8 mouse cellular contexts compared by ENCODE assay signal in the genomic region with DNA sequence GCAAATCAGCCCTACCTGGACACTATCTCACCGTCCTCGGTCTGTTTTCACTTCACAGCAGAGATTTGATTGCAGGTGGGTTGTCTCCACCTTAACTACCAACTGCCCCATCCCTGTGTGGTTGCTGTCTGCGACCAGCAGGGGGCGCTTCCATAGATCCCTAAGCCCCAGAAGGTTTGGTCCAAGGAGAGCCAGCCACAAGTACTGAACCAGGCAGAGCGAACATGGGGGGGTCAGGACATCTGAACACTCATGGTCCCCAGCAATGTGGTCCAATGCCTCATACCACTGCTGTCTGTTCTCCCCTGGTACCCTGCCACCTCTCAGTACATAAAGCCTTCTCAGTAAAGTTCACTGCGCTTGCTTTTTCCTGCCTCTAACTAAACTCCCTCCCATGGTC. TPM values are rescaled to one million over a fixed set of nuclear protein-coding genes. Genes with fewer than 3 reads are reported as not detected.
DNase-seq lines count a peak whose midpoint lies in the region; ATAC-seq and TF ChIP-seq lines count a peak whose summit lies in the region.

No protein-coding gene starts in this region.

- WGBS in bone marrow, adult 2 months, result 14% methylated on average over 6 of the region's 6 CpGs
- WGBS in heart, embryonic 13.5 days, result 4% methylated on average over 6 of the region's 6 CpGs
- WGBS in kidney, embryonic 16.5 days, result 11% methylated on average over 6 of the region's 6 CpGs

- H3K9ac ChIP-seq in ES-Bruce4 (ENCODE audit: low read depth, poor library complexity, severe bottlenecking), result no peak overlapping the region
- H3K9ac ChIP-seq in heart, embryonic 13.5 days, result peak overlapping the region; percentile 88
- 0 out of 2 replicates have a peak overlapping the region, but pooled peaks have one; percentile 19 for H3K9ac ChIP-seq in kidney, embryonic 16.5 days (replicated peaks; ENCODE audit: low read length)

- peak; percentile 71 to 75 for DNase-seq in lung, adult 18-20 months
- peak; percentile 78 for DNase-seq in retina, postnatal 1 day
- peak; percentile 38 for DNase-seq in urinary bladder, postnatal 10 days (ENCODE audit: low spot score)

- ATAC-seq in erythroblast, adult 5-6 weeks (replicated peaks; ENCODE audit: low FRiP score, poor library complexity, severe bottlenecking), result peak; percentile 66
- ATAC-seq in heart, embryonic 13.5 days (ENCODE audit: extremely low read depth, insufficient number of reproducible peaks, low FRiP score, low TSS enrichment), result no peak; the same call in 1 of the 2 replicates
- no peak for ATAC-seq in kidney, embryonic 16.5 days (ENCODE audit: low FRiP score, low TSS enrichment)

- H3K4me2 ChIP-seq in heart, embryonic 13.5 days, result peak overlapping the region; percentile 99
- H3K4me2 ChIP-seq in kidney, embryonic 16.5 days (replicated peaks; ENCODE audit: low read depth, low read length), result peak overlapping the region; percentile 96

- H3K9me3 ChIP-seq in ES-Bruce4 (replicated peaks; ENCODE audit: control insufficient read depth, insufficient read depth, low read length, poor library complexity, severe bottlenecking), result no peaks in the 10 kb centered on the region
- H3K9me3 ChIP-seq in heart, embryonic 13.5 days, result no peaks in the 10 kb centered on the region
- no peaks in the 10 kb centered on the region for H3K9me3 ChIP-seq in kidney, embryonic 16.5 days (ENCODE audit: low read length)

- no peak for TF ChIP-seq EP300 in ES-Bruce4 (IDR thresholded peaks at IDR 0.05; ENCODE audit: insufficient read depth, low read depth, low read length)

- peaks cover 3% of the 10 kb centered on the region for H3K4me1 ChIP-seq in ES-Bruce4 (ENCODE audit: control insufficient read depth, insufficient read depth, low read length)
- H3K4me1 ChIP-seq in bone marrow, adult 2 months (ENCODE audit: control insufficient read depth, insufficient read depth, low read length), result peaks cover 3% of the 10 kb centered on the region; the same call in 1 of the 2 replicates
- peaks cover 62% of the 10 kb centered on the region for H3K4me1 ChIP-seq in heart, embryonic 13.5 days
- peaks cover 56% of the 10 kb centered on the region for H3K4me1 ChIP-seq in kidney, embryonic 16.5 days (ENCODE audit: insufficient read depth, low read length)

- TF ChIP-seq POLR2A in ES-Bruce4 (IDR thresholded peaks at IDR 0.05; ENCODE audit: insufficient read depth, low read length), result no peak
- TF ChIP-seq POLR2A in bone marrow, adult 2 months (IDR thresholded peaks at IDR 0.05; ENCODE audit: borderline replicate concordance, control insufficient read depth, low read depth, low read length), result no peak

- no peaks in the 10 kb centered on the region for H3K36me3 ChIP-seq in ES-Bruce4 (ENCODE audit: control insufficient read depth, insufficient read depth, low read length, poor library complexity, severe bottlenecking)
- peaks cover 5% of the 10 kb centered on the region; the same call in 1 of the 2 replicates for H3K36me3 ChIP-seq in heart, embryonic 13.5 days
- no peaks in the 10 kb centered on the region for H3K36me3 ChIP-seq in kidney, embryonic 16.5 days (ENCODE audit: insufficient read depth, low read length)

- H3K27me3 ChIP-seq in ES-Bruce4 (ENCODE audit: control insufficient read depth, insufficient read depth, low read length, poor library complexity, severe bottlenecking), result no peaks in the 10 kb centered on the region
- H3K27me3 ChIP-seq in heart, embryonic 13.5 days (replicated peaks), result no peaks in the 10 kb centered on the region
- H3K27me3 ChIP-seq in kidney, embryonic 16.5 days (ENCODE audit: insufficient read depth, low read length), result peaks cover 5% of the 10 kb centered on the region; the same call in 1 of the 2 replicates

- H3K27ac ChIP-seq in ES-Bruce4 (ENCODE audit: insufficient read depth, low read length), result no peak overlapping the region
- no peak overlapping the region for H3K27ac ChIP-seq in bone marrow, adult 2 months (ENCODE audit: control insufficient read depth, insufficient read depth, low read depth, low read length, poor library complexity)
- peak overlapping the region; percentile 84 for H3K27ac ChIP-seq in heart, embryonic 13.5 days (replicated peaks)
- H3K27ac ChIP-seq in kidney, embryonic 16.5 days (ENCODE audit: low read length), result no peak overlapping the region

- TF ChIP-seq CTCF in ES-Bruce4 (IDR thresholded peaks at IDR 0.05; ENCODE audit: low read depth, low read length), result peak; percentile 92
- TF ChIP-seq CTCF in bone marrow, adult 2 months (IDR thresholded peaks at IDR 0.05; ENCODE audit: control insufficient read depth, insufficient read depth, low read length), result peak; percentile 89

- H3K4me3 ChIP-seq in ES-Bruce4 (ENCODE audit: low read depth, low read length), result no peak overlapping the region
- H3K4me3 ChIP-seq in bone marrow, adult 2 months (replicated peaks; ENCODE audit: control insufficient read depth, low read depth, low read length), result peak overlapping the region; percentile 42
- peak overlapping the region; percentile 76 for H3K4me3 ChIP-seq in heart, embryonic 13.5 days
- peak overlapping the region; percentile 63 for H3K4me3 ChIP-seq in kidney, embryonic 16.5 days (ENCODE audit: low read length)

RNA-seq across cellular contexts. Expression of a gene that starts 1.8 kb away (rescaled TPM):
- polyA plus RNA-seq in ES-Bruce4 (2011; ENCODE audit: insufficient read depth, insufficient read length, low read depth, missing spikeins), result 3.9 and 4.4 TPM in 2 replicates
- 3.0 and 5.6 TPM in 2 replicates for polyA plus RNA-seq in bone marrow, adult 2 months (2011; ENCODE audit: insufficient read depth, insufficient read length, low replicate concordance, missing spikeins)
- total RNA-seq in erythroblast, adult 5-6 weeks (2015; ENCODE audit: low replicate concordance), result 1.2 and 1.5 TPM in 2 replicates
- 4.0 and 6.0 TPM in 2 replicates for total RNA-seq in erythroblast, adult 5-6 weeks (2017; ENCODE audit: low replicate concordance)
- 35.5 and 38.2 TPM in 2 replicates for polyA plus RNA-seq in heart, embryonic 13.5 days (2015; fragmentation: Nextera tagmentation; extraction: Ambion mirVana)
- 34.8 and 39.3 TPM in 2 replicates for polyA plus RNA-seq in kidney, embryonic 16.5 days (2015; fragmentation: Nextera tagmentation; extraction: Ambion mirVana)

RNA-seq across cellular contexts. Expression of a gene that starts 17.1 kb away (rescaled TPM):
- polyA plus RNA-seq in ES-Bruce4 (2011; ENCODE audit: insufficient read depth, insufficient read length, low read depth, missing spikeins), result 134 and 150 TPM in 2 replicates
- polyA plus RNA-seq in bone marrow, adult 2 months (2011; ENCODE audit: insufficient read depth, insufficient read length, low replicate concordance, missing spikeins), result 33.6 and 37.9 TPM in 2 replicates
- 29.8 and 37.4 TPM in 2 replicates for total RNA-seq in erythroblast, adult 5-6 weeks (2015; ENCODE audit: low replicate concordance)
- 26.9 and 36.0 TPM in 2 replicates for total RNA-seq in erythroblast, adult 5-6 weeks (2017; ENCODE audit: low replicate concordance)
- polyA plus RNA-seq in heart, embryonic 13.5 days (2015; fragmentation: Nextera tagmentation; extraction: Ambion mirVana), result 107 and 129 TPM in 2 replicates
- polyA plus RNA-seq in kidney, embryonic 16.5 days (2015; fragmentation: Nextera tagmentation; extraction: Ambion mirVana), result 157 and 179 TPM in 2 replicates

RNA-seq across cellular contexts. Expression of a gene that starts 36.2 kb away (rescaled TPM):
- 65.2 and 75.8 TPM in 2 replicates for polyA plus RNA-seq in ES-Bruce4 (2011; ENCODE audit: insufficient read depth, insufficient read length, low read depth, missing spikeins)
- polyA plus RNA-seq in bone marrow, adult 2 months (2011; ENCODE audit: insufficient read depth, insufficient read length, low replicate concordance, missing spikeins), result 36.7 and 38.1 TPM in 2 replicates
- total RNA-seq in erythroblast, adult 5-6 weeks (2015; ENCODE audit: low replicate concordance), result 16.7 and 30.3 TPM in 2 replicates
- 27.0 and 27.2 TPM in 2 replicates for total RNA-seq in erythroblast, adult 5-6 weeks (2017; ENCODE audit: low replicate concordance)
- 90.9 and 98.2 TPM in 2 replicates for polyA plus RNA-seq in heart, embryonic 13.5 days (2015; fragmentation: Nextera tagmentation; extraction: Ambion mirVana)
- polyA plus RNA-seq in kidney, embryonic 16.5 days (2015; fragmentation: Nextera tagmentation; extraction: Ambion mirVana), result 125 and 131 TPM in 2 replicates

RNA-seq across cellular contexts. Expression of a gene that starts 36.2 kb away (rescaled TPM):
- polyA plus RNA-seq in ES-Bruce4 (2011; ENCODE audit: insufficient read depth, insufficient read length, low read depth, missing spikeins), result 36.0 and 47.5 TPM in 2 replicates
- 21.8 and 35.8 TPM in 2 replicates for polyA plus RNA-seq in bone marrow, adult 2 months (2011; ENCODE audit: insufficient read depth, insufficient read length, low replicate concordance, missing spikeins)
- 4.4 and 10.7 TPM in 2 replicates for total RNA-seq in erythroblast, adult 5-6 weeks (2015; ENCODE audit: low replicate concordance)
- total RNA-seq in erythroblast, adult 5-6 weeks (2017; ENCODE audit: low replicate concordance), result 27.3 and 54.5 TPM in 2 replicates
- polyA plus RNA-seq in heart, embryonic 13.5 days (2015; fragmentation: Nextera tagmentation; extraction: Ambion mirVana), result 133 and 142 TPM in 2 replicates
- polyA plus RNA-seq in kidney, embryonic 16.5 days (2015; fragmentation: Nextera tagmentation; extraction: Ambion mirVana), result 100 and 110 TPM in 2 replicates

RNA-seq across cellular contexts. Expression of a gene that starts 43.5 kb away (rescaled TPM):
- 5.1 and 5.4 TPM in 2 replicates for polyA plus RNA-seq in ES-Bruce4 (2011; ENCODE audit: insufficient read depth, insufficient read length, low read depth, missing spikeins)
- 0.70 and 2.8 TPM in 2 replicates for polyA plus RNA-seq in bone marrow, adult 2 months (2011; ENCODE audit: insufficient read depth, insufficient read length, low replicate concordance, missing spikeins)
- not detected in 2 replicates for total RNA-seq in erythroblast, adult 5-6 weeks (2015; ENCODE audit: low replicate concordance)
- 1.3 and 1.4 TPM in 2 replicates for total RNA-seq in erythroblast, adult 5-6 weeks (2017; ENCODE audit: low replicate concordance)
- 18.2 and 18.7 TPM in 2 replicates for polyA plus RNA-seq in heart, embryonic 13.5 days (2015; fragmentation: Nextera tagmentation; extraction: Ambion mirVana)
- polyA plus RNA-seq in kidney, embryonic 16.5 days (2015; fragmentation: Nextera tagmentation; extraction: Ambion mirVana), result 20.1 and 21.0 TPM in 2 replicates
